Mouse (Mus musculus): ENCODE measurements at regions not wholly inside any gene's neighbourhood (a gene's known extent, or its start where the extent isn't known, plus 50 kb on each side); places are given as distances from the start of the nearest gene placed in this dataset. TPM values are rescaled to one million over a fixed set of nuclear protein-coding genes. Genes with fewer than 3 reads are reported as not detected.

- Histone ChIP-seq H3K27ac (ENCODE audit: low read length) (no peak overlapping the region), H3K9me3 (replicated peaks; ENCODE audit: control insufficient read depth, low read length, poor library complexity, severe bottlenecking) (no peaks in the 10 kb centered on the region), H3K9ac (ENCODE audit: low read depth, low read length) (no peak overlapping the region), H3K4me1 (ENCODE audit: control insufficient read depth, insufficient read depth, low read length) (no peaks in the 10 kb centered on the region), H3K4me3 (ENCODE audit: low read depth, low read length) (no peak overlapping the region), H3K27me3 (ENCODE audit: control insufficient read depth, insufficient read depth, low read depth, low read length) (no peaks in the 10 kb centered on the region), H3K36me3 (ENCODE audit: control insufficient read depth, insufficient read depth, low read length) (no peaks in the 10 kb centered on the region), H3K4me2 (ENCODE audit: low read length) (no peak overlapping the region)
- ATAC-seq: no peak
- WGBS: 71% methylated on average over 3 of the region's 3 CpGs
Measured at GRCm38 (mm10) chr11:28636752-28637151, 52.6 kb upstream of the Ccdc85a start.

MicroRNAs encoded in the stretch of these regions (microRNA counts, 519-probe panel; counts per million panel counts)
- microRNA mmu-miR-216a (2,076 counts per million, percentile 53 among the panel's probes with 10 or more counts), microRNA mmu-miR-216b (2,021 counts per million, percentile 50 among the panel's probes with 10 or more counts), microRNA mmu-miR-217 (386 counts per million, percentile 18 among the panel's probes with 10 or more counts)

Small RNA genes lying in the stretch of these regions (microRNA-seq; reads per million reads assigned to microRNA genes)
- gene Mir216a (54.5 reads per million, percentile 47 among the genes with 10 or more reads in this experiment), gene Mir216b (not detected), gene Mir216c (not detected), gene Mir217 (240 reads per million, percentile 63 among the genes with 10 or more reads in this experiment)
